ENCODE assay signal across 8 mouse cellular contexts in genomic region chr4:138972827-138973718, GRCm38 (mm10). TPM values are rescaled to one million over a fixed set of nuclear protein-coding genes. Genes with fewer than 3 reads are reported as not detected.
A peak's percentile ranks its signal among the peaks of the same experiment; 100 is the strongest.
DNase-seq lines count a peak whose midpoint lies in the region; ATAC-seq and TF ChIP-seq lines count a peak whose summit lies in the region.

TSS of gene Tmco4 (plus strand) at chr4:138972888.

- intact Hi-C loops in gastrocnemius, postnatal 14 days (cut with DNase I; ENCODE audit: low total_unique reads) = no loop called here
- intact Hi-C loops in left cerebral cortex, postnatal 14 days (cut with DNase I) = no loop called here

- H3K36me3 ChIP-seq in hindbrain, postnatal 0 days (ENCODE audit: insufficient read depth, low read length) = no peaks in the 10 kb centered on the region
- no peaks in the 10 kb centered on the region for H3K36me3 ChIP-seq in megakaryocyte, embryonic 14.5 days (replicated peaks; ENCODE audit: low read length)

- ATAC-seq in activated CD4-positive, CD25-positive, alpha-beta regulatory T cell, adult 4 months = peak; percentile 94
- peak; percentile 78; the same call in 1 of the 2 replicates for ATAC-seq in hindbrain, postnatal 0 days

- H3K4me1 ChIP-seq in cortical plate, adult 2 months (ENCODE audit: control insufficient read depth, insufficient read depth, low read length) = 0 out of 2 replicates have a peak, but pooled peaks cover 2% of the 10 kb centered on the region
- H3K4me1 ChIP-seq in hindbrain, postnatal 0 days (ENCODE audit: insufficient read depth, low read length) = peaks cover 14% of the 10 kb centered on the region
- H3K4me1 ChIP-seq in megakaryocyte, embryonic 14.5 days = peaks cover 13% of the 10 kb centered on the region

- DNase-seq in gastrocnemius, postnatal 14 days = peak; percentile 75
- peak; percentile 38 for DNase-seq in hindbrain, postnatal 0 days (ENCODE audit: low spot score)
- DNase-seq in left cerebral cortex, postnatal 14 days (ENCODE audit: low spot score in 2 of 2) = peak; percentile 49 to 71
- DNase-seq in right cerebral cortex, postnatal 10 days (ENCODE audit: low spot score in 2 of 2) = peak; percentile 59 to 64
- DNase-seq in urinary bladder, postnatal 4 days (ENCODE audit: low spot score in 2 of 2) = peak; percentile 59 to 71

- 3% methylated on average over 58 of the region's 60 CpGs for WGBS in hindbrain, postnatal 0 days

- TF ChIP-seq CTCF in cortical plate, adult 2 months (IDR thresholded peaks at IDR 0.05; ENCODE audit: extremely low read depth, insufficient read depth, low read length) = no peak
- TF ChIP-seq CTCF in hindbrain, postnatal 0 days (IDR thresholded peaks at IDR 0.05; ENCODE audit: low read depth) = no peak

- H3K9me3 ChIP-seq in hindbrain, postnatal 0 days (ENCODE audit: low read length) = no peaks in the 10 kb centered on the region
- no peaks in the 10 kb centered on the region for H3K9me3 ChIP-seq in megakaryocyte, embryonic 14.5 days

- 0 out of 2 replicates have a peak within 1 kb of the TSS, but pooled peaks have one; percentile 26 for H3K27ac ChIP-seq in cortical plate, adult 2 months (ENCODE audit: insufficient read depth, low read length)
- H3K27ac ChIP-seq in hindbrain, postnatal 0 days = peak within 1 kb of the TSS; percentile 56; the same call in 1 of the 2 replicates

- H3K27me3 ChIP-seq in hindbrain, postnatal 0 days (ENCODE audit: insufficient read depth, low read length) = no peaks in the 10 kb centered on the region
- H3K27me3 ChIP-seq in megakaryocyte, embryonic 14.5 days (replicated peaks) = peaks cover 18% of the 10 kb centered on the region

- TF ChIP-seq POLR2A in cortical plate, adult 2 months (IDR thresholded peaks at IDR 0.05; ENCODE audit: extremely low read depth, insufficient read depth, low read length) = peak; percentile 31; the same call in 1 of the 2 replicates

- H3K4me2 ChIP-seq in hindbrain, postnatal 0 days (ENCODE audit: low read depth, low read length) = peak within 1 kb of the TSS; percentile 81

- peak within 1 kb of the TSS; percentile 28 for H3K4me3 ChIP-seq in cortical plate, adult 2 months (ENCODE audit: insufficient read depth, low read length)
- peak within 1 kb of the TSS; percentile 40 for H3K4me3 ChIP-seq in hindbrain, postnatal 0 days (ENCODE audit: low read length)
- H3K4me3 ChIP-seq in megakaryocyte, embryonic 14.5 days (replicated peaks) = peak within 1 kb of the TSS; percentile 95

- peak within 1 kb of the TSS; percentile 56 for H3K9ac ChIP-seq in hindbrain, postnatal 0 days (replicated peaks; ENCODE audit: low read length)

RNA-seq across cellular contexts. Expression of gene Tmco4, which starts in this region (rescaled TPM):
- polyA plus RNA-seq in activated CD4-positive, CD25-positive, alpha-beta regulatory T cell, adult 4 months (2017; shearing (Covaris generic)) = 10 to 100 TPM; 19.1 to 32.4 TPM
- 2.6 and 3.4 TPM in 2 replicates for polyA plus RNA-seq in cortical plate, adult 2 months (2012; rRNA removed)
- total RNA-seq in gastrocnemius, postnatal 14 days (2021) = 1 to 10 TPM; 3.4 to 3.5 TPM
- total RNA-seq in hindbrain, postnatal 0 days (2014; rRNA removed) = 2.8 and 4.0 TPM in 2 replicates
- 1.5 and 2.0 TPM in 2 replicates for polyA plus RNA-seq in hindbrain, postnatal 0 days (2015; fragmentation: Nextera tagmentation; extraction: Ambion mirVana)
- 1 to 10 TPM; 1.1 to 1.8 TPM for total RNA-seq in left cerebral cortex, postnatal 14 days (2021)
- 0.99 and 3.2 TPM in 2 replicates for polyA plus RNA-seq in megakaryocyte, embryonic 14.5 days (2012; ENCODE audit: insufficient read depth, low replicate concordance)

Comparison
In these comparisons a context has a peak if more than half of its experiments do, and no peak if none do; other contexts are left out.
1. Peak in every context shown above with its lines: DNase-seq, ATAC-seq, H3K4me3 ChIP-seq and H3K27ac ChIP-seq.
2. H3K4me3 ChIP-seq: peak in every context shown above with its lines; median percentile 95 in megakaryocyte, embryonic 14.5 days; 40 in hindbrain, postnatal 0 days; 28 in cortical plate, adult 2 months.